Mouse (Mus musculus): ENCODE results near the gene Olfr658. TPM values are rescaled to one million over a fixed set of nuclear protein-coding genes. Genes with fewer than 3 reads are reported as not detected.

Olfr658 gene
- polyA plus RNA-seq (2015; fragmentation: Illumina TruSeq; extraction: RNeasy Lipid Tissue Mini Kit (QIAGEN cat#74804); ENCODE audit: insufficient read depth, low replicate concordance): 0.12 TPM

DNA sequence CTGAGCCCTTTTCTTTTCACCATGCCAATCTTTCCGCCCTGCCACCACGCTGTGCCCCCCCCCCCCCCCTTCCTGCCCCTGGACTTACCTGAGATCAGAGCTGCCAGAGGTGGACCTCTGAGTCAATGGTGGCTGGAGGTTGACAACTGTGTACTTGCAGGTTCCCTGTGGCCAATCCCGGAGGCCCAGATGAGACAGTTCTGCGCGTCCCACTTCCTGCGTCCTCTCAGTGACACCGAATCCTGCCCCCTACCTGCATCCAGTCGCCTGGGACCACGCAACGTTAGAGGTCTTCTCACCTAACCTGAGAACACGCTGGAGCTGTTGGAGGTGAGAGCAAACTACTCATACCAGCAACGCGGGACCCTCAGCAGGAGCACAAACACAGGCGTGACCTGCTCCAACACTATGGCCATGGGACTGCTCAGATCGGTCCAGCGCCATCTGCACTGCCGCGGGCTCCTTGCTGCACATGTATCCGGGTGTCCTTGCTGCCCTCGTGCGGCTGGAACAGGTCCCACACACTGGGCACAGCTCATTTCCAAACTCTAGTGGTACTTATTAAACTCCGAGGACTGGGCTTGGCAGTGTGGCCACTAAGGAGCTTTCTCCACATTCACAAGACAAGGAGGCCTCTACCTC is at the start of gene Olfr658:
Gene Olfr658, minus strand, starts transcription at position 465 of the 642 bp plus-strand sequence.

DNA sequence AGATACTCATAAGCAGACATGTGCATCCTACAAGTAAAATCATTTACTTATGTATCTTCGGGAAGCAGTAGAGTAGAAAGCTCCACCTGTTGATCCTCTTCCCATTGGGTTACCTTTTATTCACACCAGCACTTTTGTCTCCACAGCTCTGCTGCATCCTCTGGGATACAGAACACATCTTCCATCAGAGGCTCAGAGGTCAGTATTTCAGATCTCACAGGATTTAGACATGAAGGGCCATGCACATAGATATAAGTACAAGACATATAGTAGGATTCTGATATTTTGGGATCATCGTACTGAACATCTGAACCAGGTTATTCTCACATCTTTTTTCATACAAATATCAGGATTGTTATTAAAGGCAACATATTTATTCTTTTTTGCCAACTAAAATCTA is 39.1 kb upstream of the Olfr658 start, which contains the start of gene Olfr661:
Gene Olfr661, plus strand, starts transcription at position 301 of the 400 bp plus-strand sequence.

DNA sequence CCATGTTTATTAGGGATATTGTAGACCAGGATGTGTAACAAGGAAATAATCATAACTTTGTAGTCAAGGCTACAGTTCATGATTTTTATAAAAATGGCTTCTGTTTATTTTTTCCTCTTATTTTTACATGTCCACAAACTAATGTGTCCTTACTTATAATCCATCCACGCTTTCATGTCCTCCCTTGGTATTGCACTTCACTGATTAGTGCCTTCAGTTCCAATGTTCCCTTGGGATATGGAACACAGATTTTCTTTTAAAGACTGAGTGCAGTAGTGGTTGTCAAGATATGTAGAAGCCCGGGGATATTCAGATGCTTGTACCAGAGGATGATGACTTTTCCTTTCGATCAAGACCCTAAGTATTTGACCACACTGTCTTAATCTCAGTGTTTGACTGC is 19.3 kb upstream of the Olfr658 start, which contains the start of gene Olfr659:
Gene Olfr659, plus strand, starts transcription at position 301 of the 400 bp plus-strand sequence.

DNA sequence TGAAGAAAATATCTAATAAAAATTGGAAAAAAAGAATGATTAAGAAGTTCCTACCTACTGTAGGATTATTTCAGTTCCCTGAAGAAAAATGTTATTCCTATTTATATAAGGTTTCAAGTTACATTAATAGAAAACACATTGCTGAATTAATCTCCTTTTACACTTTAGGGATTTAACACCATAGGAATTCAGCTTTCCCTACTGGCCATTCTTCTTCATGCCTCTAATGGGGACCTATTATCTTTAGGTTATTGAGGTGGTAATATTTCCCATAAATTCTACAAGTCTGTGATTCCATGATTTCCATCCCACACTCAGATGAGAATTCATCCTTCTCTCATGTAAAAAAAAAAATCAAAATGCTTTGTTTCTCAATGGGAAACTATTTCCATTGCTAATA is 22.6 kb downstream of the Olfr658 start, which contains the start of gene Olfr657:
Gene Olfr657, plus strand, starts transcription at position 301 of the 400 bp plus-strand sequence.

DNA sequence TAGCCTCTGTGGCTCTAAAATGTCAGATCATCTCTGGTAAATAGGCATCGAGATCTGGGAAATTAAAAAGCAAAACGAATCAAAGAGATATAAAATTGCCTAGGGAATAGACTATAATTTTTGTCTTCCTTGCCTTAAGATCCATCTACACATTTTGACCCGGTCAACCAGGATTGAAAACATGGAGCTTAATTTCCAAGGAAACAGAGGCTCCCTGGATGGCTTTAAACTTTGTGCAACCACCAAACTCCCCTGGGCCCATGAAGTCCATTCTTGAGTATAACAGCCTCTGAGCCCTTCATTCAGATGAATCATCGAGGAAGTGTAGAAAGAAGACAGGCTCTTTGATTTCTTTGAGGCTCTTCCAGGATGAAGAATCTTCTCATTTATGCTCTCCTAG is 33.5 kb downstream of the Olfr658 start, which contains the start of gene Olfr656:
Gene Olfr656, plus strand, starts transcription at position 301 of the 400 bp plus-strand sequence.

DNA sequence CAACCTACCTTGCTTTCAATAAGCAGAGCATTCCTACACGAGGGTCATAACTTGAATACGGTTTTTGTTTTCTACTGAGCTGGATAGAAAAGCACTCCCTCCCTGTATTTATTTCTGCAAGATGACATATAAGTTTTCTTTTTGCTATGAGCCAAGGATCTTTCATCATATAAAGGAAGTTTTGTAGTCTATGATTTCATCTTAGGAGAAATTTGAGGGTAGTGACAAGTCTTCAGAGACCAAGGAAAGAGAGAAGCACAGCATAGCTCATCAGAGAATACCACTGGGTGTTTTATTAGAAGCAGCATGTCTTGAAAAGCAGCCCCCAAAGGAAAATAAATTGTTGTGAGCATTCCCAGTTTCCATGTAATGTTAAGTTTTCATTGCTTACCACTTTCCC is 45.4 kb downstream of the Olfr658 start, which contains the start of gene Olfr655:
Gene Olfr655, minus strand, starts transcription at position 101 of the 400 bp plus-strand sequence.

Other genes with a start within 250 kb of the Olfr658 start
- gene Trim30c, start 246.5 kb downstream of the Olfr658 start, polyA plus RNA-seq (2015; fragmentation: Illumina TruSeq; extraction: RNeasy Lipid Tissue Mini Kit (QIAGEN cat#74804); ENCODE audit: insufficient read depth, low replicate concordance): 6.6 TPM
- gene Trim30a, start 182.1 kb downstream of the Olfr658 start, polyA plus RNA-seq (2015; fragmentation: Illumina TruSeq; extraction: RNeasy Lipid Tissue Mini Kit (QIAGEN cat#74804); ENCODE audit: insufficient read depth, low replicate concordance): 165 TPM
- 83.4 TPM for gene Trim30d, start 139.5 kb downstream of the Olfr658 start, polyA plus RNA-seq (2015; fragmentation: Illumina TruSeq; extraction: RNeasy Lipid Tissue Mini Kit (QIAGEN cat#74804); ENCODE audit: insufficient read depth, low replicate concordance)
- not detected for gene Olfr651, start 97.2 kb downstream of the Olfr658 start, polyA plus RNA-seq (2015; fragmentation: Illumina TruSeq; extraction: RNeasy Lipid Tissue Mini Kit (QIAGEN cat#74804); ENCODE audit: insufficient read depth, low replicate concordance)
- not detected for gene Olfr652, start 86.4 kb downstream of the Olfr658 start, polyA plus RNA-seq (2015; fragmentation: Illumina TruSeq; extraction: RNeasy Lipid Tissue Mini Kit (QIAGEN cat#74804); ENCODE audit: insufficient read depth, low replicate concordance)
- gene Olfr653, start 70.0 kb downstream of the Olfr658 start, polyA plus RNA-seq (2015; fragmentation: Illumina TruSeq; extraction: RNeasy Lipid Tissue Mini Kit (QIAGEN cat#74804); ENCODE audit: insufficient read depth, low replicate concordance): not detected
- not detected for gene Olfr654, start 60.3 kb downstream of the Olfr658 start, polyA plus RNA-seq (2015; fragmentation: Illumina TruSeq; extraction: RNeasy Lipid Tissue Mini Kit (QIAGEN cat#74804); ENCODE audit: insufficient read depth, low replicate concordance)
- not detected for gene Olfr655, start 45.5 kb downstream of the Olfr658 start, polyA plus RNA-seq (2015; fragmentation: Illumina TruSeq; extraction: RNeasy Lipid Tissue Mini Kit (QIAGEN cat#74804); ENCODE audit: insufficient read depth, low replicate concordance)
- gene Olfr656, start 33.4 kb downstream of the Olfr658 start, polyA plus RNA-seq (2015; fragmentation: Illumina TruSeq; extraction: RNeasy Lipid Tissue Mini Kit (QIAGEN cat#74804); ENCODE audit: insufficient read depth, low replicate concordance): not detected
- not detected for gene Olfr657, start 22.5 kb downstream of the Olfr658 start, polyA plus RNA-seq (2015; fragmentation: Illumina TruSeq; extraction: RNeasy Lipid Tissue Mini Kit (QIAGEN cat#74804); ENCODE audit: insufficient read depth, low replicate concordance)
- not detected for gene Olfr659, start 19.4 kb upstream of the Olfr658 start, polyA plus RNA-seq (2015; fragmentation: Illumina TruSeq; extraction: RNeasy Lipid Tissue Mini Kit (QIAGEN cat#74804); ENCODE audit: insufficient read depth, low replicate concordance)
- gene Olfr661, start 39.2 kb upstream of the Olfr658 start, polyA plus RNA-seq (2015; fragmentation: Illumina TruSeq; extraction: RNeasy Lipid Tissue Mini Kit (QIAGEN cat#74804); ENCODE audit: insufficient read depth, low replicate concordance): not detected
- gene Usp17le, start 130.2 kb upstream of the Olfr658 start, polyA plus RNA-seq (2015; fragmentation: Illumina TruSeq; extraction: RNeasy Lipid Tissue Mini Kit (QIAGEN cat#74804); ENCODE audit: insufficient read depth, low replicate concordance): not detected
- not detected for gene Usp17lb, start 195.3 kb upstream of the Olfr658 start, polyA plus RNA-seq (2015; fragmentation: Illumina TruSeq; extraction: RNeasy Lipid Tissue Mini Kit (QIAGEN cat#74804); ENCODE audit: insufficient read depth, low replicate concordance)
- gene Usp17la, start 209.7 kb upstream of the Olfr658 start, polyA plus RNA-seq (2015; fragmentation: Illumina TruSeq; extraction: RNeasy Lipid Tissue Mini Kit (QIAGEN cat#74804); ENCODE audit: insufficient read depth, low replicate concordance): not detected
- not detected for gene Olfr665, start 230.7 kb upstream of the Olfr658 start, polyA plus RNA-seq (2015; fragmentation: Illumina TruSeq; extraction: RNeasy Lipid Tissue Mini Kit (QIAGEN cat#74804); ENCODE audit: insufficient read depth, low replicate concordance)
- not detected for gene Olfr666, start 248.6 kb upstream of the Olfr658 start, polyA plus RNA-seq (2015; fragmentation: Illumina TruSeq; extraction: RNeasy Lipid Tissue Mini Kit (QIAGEN cat#74804); ENCODE audit: insufficient read depth, low replicate concordance)

Data from spleen, adult 10 weeks (tissue).